Mouse (Mus musculus): ENCODE measurements around the gene Fxr2.

DNA sequence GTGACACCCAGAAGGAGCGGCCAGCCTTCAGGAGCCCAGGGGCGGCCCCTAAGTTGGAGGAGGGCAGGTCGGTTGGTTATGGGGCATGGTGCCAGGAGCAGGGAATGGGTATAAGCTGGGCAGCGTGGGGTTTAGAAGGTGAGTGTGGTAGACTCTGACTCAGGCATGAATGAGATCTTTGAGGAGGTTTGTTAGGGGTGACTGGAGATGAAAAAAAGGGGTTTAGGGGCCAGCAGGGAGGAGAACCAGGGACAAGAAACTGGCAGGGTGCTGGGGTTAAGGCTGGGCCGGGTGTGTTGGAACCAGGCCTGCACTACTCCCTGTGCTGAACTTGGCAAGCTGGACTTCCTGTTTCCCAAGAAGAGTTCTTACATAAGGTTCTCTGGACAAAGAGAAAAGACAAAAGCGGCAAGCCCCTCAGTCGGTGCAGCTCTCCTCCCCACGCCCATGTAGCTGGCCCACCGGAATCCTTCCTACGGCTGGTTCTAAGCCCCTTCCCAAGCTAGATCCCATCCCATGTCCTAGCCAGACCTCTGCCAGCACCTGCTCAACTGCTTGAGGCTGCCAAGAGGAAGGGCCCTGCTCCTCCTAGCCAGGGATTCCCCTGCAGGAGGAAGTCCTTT, 52.8 kb downstream of the Fxr2 start, which contains the start of gene Tnfsf13:
- TF ChIP-seq CTCF (IDR thresholded peaks at IDR 0.05; ENCODE audit: extremely low read depth, insufficient read depth, low read length) (no peak), POLR2A (IDR thresholded peaks at IDR 0.05; ENCODE audit: extremely low read depth, insufficient read depth, low read length) (0 out of 2 replicates have a peak, but pooled peaks have one; percentile 31)

All from cortical plate, adult 2 months (tissue).